Mouse (Mus musculus): Measurements from ENCODE around the gene Cd52. TPM values are rescaled to one million over a fixed set of nuclear protein-coding genes. Genes with fewer than 3 reads are reported as not detected.
"Not testable (repeated sequence)": the region's sequence is repeated elsewhere in the genome, so short reads cannot be mapped to it uniquely, and the experiment has no call there.

Gene Cd52
- 1 to 10 TPM; 1.6 to 3.4 TPM for total RNA-seq (2021)

DNA sequence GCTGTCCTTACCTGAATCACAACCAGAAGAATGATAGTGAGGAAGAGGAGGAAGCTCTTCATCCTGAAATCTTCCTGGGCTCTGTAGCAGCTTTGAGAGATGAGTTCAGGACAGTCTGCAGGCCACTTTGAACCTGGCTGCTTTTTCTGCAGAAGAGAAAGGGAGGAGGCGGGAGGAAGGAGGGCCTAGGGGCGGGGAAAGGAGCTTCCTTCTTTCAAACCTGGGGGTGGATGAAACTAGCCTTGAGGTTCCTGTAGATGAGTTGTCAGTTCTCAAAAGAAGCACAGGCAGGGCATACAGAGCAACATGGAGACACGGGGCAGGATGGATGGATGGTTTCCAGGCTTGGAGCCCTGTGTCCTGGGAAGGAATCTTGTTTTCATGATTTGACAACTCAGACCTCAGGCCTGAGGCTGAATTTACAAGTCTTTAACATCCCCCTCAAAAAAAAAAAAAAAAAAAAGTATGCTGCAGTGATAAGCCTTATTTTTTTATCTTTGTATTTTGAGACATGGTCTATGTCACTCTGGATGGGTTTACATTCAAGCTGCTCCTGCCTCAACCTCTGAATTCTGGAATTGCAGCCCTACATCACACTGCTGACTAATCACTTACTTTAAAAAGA, at the start of gene Cd52:
Gene Cd52 (minus strand): TSS at position 160 of the 625 bp plus-strand sequence.
- intact Hi-C loops (cut with DNase I): no loop called here
- DNase-seq (ENCODE audit: low spot score in 2 of 2): no peak

GRCm38 (mm10) chr4:134144297-134144696, 49.4 kb upstream of the Cd52 start:
- intact Hi-C loops (cut with DNase I); DNase-seq (ENCODE audit: low spot score in 2 of 2): not testable (repeated sequence)

GRCm38 (mm10) chr4:134138857-134139256, 44.0 kb upstream of the Cd52 start:
- DNase-seq (ENCODE audit: low spot score in 2 of 2): no peak
- intact Hi-C loops (cut with DNase I): no loop called here

- intact Hi-C loops (cut with DNase I): no loop called here
- DNase-seq (ENCODE audit: low spot score in 2 of 2): no peak
Measured at GRCm38 (mm10) chr4:134136280-134136926, 41.5 kb upstream of the Cd52 start.

DNA sequence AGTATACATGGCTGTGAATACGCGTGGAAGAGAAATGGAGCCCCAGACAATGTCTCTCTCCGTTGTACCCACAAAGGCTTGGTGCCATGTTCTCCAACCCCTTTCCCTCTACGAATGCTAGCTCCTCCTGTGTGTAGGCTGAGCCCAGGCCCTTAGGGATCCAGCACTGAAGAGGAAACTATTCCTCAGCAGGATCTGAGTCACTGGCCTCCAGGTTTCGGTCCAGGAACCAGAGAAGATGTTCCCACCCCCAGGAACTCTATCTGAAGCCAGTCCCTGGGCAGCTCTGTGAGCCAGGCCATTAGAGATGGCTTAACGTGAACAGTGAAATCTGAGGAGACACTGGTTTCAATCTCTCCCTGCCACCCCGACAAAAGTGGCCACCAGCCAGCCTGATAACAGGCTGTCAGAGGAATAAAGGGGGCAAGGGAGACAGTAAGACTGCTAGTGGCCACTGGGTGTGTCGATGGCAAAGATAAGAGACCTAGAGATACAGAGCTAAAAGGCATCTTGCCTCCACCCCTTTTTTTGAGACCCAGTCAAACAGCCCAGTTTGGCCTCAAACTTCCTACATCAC, 37.7 kb upstream of the Cd52 start:
- intact Hi-C loops (cut with DNase I): no loop called here
- no peak for DNase-seq (ENCODE audit: low spot score in 2 of 2)

- no peak for DNase-seq (ENCODE audit: low spot score in 2 of 2)
- intact Hi-C loops (cut with DNase I): no loop called here
Measured at GRCm38 (mm10) chr4:134132117-134132516, 37.2 kb upstream of the Cd52 start.

- intact Hi-C loops (cut with DNase I): no loop called here
- DNase-seq (ENCODE audit: low spot score in 2 of 2): peak in 1 of 2 experiments; percentile 56
Measured at GRCm38 (mm10) chr4:134129482-134129881, 34.6 kb upstream of the Cd52 start.

GRCm38 (mm10) chr4:134128983-134129362, 34.1 kb upstream of the Cd52 start:
- intact Hi-C loops (cut with DNase I): no loop called here
- no peak for DNase-seq (ENCODE audit: low spot score in 2 of 2)

- intact Hi-C loops (cut with DNase I): no loop called here
Measured at GRCm38 (mm10) chr4:134128221-134128982, 33.5 kb upstream of the Cd52 start, which contains the start of gene Sh3bgrl3. Gene Sh3bgrl3, minus strand, starts transcription at chr4:134128789.

GRCm38 (mm10) chr4:134127793-134128192, 32.9 kb upstream of the Cd52 start:
- DNase-seq (ENCODE audit: low spot score in 2 of 2): no peak
- intact Hi-C loops (cut with DNase I): no loop called here

More at GRCm38 (mm10) chr4:134128221-134128982, 33.5 kb upstream of the Cd52 start, which contains the start of gene Sh3bgrl3:
- peak; percentile 88 to 93 for DNase-seq (ENCODE audit: low spot score in 2 of 2)

- intact Hi-C loops (cut with DNase I): no loop called here
- peak; percentile 59 to 89 for DNase-seq (ENCODE audit: low spot score in 2 of 2)
Measured at GRCm38 (mm10) chr4:134127121-134127455, 32.2 kb upstream of the Cd52 start.

DNA sequence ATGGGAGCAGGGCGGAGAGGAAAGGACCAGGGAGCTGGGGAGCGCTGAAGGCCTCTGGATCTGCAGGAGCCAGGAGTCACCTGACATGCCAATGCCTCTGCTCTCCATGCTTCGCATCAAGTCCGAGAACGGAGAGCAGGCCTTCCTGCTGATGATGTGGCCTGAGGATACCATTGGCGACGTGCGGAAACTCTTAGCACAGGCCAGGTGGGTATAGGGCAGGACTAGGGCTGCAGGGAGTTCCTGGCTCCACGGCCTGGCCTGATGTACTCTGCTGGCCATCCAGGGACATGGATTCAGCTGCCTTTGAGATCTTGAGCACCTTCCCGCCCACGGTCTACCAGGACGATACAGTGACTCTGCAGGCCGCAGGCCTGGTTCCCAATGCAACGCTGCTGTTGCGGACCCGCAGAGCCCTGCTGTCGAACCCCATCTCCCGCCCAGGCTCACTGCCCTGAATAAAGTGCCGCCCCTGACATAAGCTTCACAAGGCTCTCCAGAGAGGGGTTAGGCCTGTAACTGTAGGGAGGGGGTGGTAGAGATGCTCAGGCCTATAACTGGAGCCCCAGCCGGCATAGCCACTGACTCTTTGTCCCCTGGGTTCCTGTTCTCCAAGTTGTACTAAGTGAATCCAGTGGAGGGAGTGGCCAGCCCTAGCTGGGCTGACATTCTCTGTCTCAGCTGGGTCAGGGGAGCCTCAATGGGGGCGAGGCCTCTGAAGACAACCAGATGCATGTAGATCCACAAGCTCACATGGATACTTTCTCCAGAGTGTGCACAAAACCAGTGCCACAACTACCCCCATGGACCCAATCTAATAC, 31.6 kb upstream of the Cd52 start:
- no peak for DNase-seq (ENCODE audit: low spot score in 2 of 2)
- intact Hi-C loops (cut with DNase I): no loop called here

DNA sequence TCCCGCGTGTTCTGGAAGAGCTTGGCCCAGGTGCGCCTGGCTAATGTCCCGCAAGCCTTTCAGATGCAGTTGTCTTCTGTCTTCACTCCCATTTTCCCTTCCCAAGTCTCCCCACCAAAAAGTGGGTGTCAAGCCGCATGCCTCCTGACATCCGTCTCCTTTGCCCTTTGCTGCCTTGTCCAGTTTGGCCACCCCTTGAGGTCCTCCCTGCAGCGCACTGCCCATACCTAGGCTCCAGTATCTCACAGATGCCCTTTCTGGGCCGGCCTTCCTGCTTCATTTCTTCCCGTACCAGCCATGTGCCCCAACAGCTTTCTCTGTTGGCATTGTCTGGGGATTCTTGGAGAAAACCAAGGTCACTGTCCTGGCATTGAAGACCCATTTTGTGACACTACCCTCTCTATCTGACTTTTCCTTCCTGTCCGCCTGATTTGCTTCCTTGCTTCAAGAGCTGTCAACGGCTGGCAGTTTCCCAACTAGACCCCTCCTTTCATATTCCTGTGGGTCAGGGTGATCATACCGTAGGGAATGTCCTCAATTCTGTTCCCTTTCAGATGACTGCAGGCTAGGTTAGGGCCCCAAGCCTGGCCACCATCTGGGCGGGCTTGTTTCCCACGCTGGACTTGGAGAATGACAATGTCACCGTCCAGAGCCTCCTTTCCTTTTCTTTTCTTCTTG, 30.6 kb upstream of the Cd52 start:
- intact Hi-C loops (cut with DNase I): no loop called here
- no peak for DNase-seq (ENCODE audit: low spot score in 2 of 2)

DNA sequence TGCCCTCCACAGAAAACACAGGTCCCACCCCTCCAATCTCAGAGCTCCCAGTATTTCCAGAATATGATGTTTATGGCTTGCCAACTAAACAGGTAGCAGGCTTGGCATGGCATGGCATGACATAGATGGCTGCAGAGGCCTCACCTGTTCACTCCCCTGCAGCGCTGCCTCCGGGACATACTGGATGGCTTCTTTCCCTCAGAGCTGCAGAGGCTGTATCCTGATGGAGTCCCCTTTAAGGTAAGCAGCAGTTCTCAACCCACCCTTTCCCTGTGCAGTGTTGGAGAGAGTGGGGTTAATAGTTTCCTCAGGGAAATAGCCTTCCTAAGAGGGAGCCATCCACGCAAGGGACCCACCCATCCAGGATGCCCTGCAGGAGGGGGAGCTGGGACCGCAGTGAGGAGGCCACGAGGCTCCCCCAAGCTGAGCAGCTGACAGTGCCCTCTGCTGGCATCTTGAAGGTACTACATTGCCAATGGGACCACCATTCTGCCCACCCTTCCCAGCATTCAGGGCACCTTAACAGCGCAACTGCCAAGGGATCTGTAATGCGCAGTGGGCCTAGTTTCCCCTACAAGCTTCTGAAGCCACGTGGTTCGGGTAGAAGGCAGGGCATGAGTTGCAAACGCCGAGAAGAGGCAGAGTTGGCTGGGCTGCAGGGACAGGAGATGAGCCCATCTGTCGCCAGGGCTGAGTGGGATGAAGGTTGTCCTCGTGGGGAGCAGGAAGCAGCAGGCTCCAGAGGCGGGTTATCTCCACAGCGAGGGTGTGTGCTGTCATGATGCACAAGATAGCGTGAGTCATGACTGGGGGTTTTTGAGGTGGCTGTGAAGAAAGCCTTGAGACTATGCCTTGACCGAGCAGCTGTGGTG, 29.0 kb upstream of the Cd52 start:
- intact Hi-C loops (cut with DNase I): loop anchor here (1.0 kb wide), 2 partner anchors 17 to 32 kb away; no protein-coding TSS in a partner anchor

GRCm38 (mm10) chr4:134123147-134123546, 28.3 kb upstream of the Cd52 start:
- intact Hi-C loops (cut with DNase I): no loop called here

More for the DNA sequence above, 29.0 kb upstream of the Cd52 start:
- peak; percentile 76 to 98 for DNase-seq (ENCODE audit: low spot score in 2 of 2)

DNA sequence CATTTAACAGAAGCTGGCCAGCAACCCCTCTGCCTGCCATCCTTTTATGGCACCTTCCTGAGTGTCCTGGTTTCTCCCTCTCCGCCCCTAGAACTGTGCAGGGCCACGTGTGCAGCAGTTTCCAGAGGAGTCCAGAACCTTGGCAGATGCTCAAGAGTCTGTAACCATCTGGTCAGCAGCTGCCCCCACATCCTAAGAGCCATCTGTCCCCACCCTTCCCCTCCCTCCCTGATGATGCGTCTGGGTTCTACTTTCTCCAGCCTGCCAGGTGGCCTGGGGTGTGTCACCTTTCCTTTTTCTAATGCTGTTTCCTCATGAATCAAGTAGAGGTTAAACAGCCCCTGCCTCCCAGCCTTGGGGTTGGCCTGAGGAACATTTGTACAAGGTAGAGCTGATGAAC, 27.4 kb upstream of the Cd52 start:
- intact Hi-C loops (cut with DNase I): no loop called here

More at GRCm38 (mm10) chr4:134123147-134123546, 28.3 kb upstream of the Cd52 start:
- DNase-seq (ENCODE audit: low spot score in 2 of 2): no peak

DNA sequence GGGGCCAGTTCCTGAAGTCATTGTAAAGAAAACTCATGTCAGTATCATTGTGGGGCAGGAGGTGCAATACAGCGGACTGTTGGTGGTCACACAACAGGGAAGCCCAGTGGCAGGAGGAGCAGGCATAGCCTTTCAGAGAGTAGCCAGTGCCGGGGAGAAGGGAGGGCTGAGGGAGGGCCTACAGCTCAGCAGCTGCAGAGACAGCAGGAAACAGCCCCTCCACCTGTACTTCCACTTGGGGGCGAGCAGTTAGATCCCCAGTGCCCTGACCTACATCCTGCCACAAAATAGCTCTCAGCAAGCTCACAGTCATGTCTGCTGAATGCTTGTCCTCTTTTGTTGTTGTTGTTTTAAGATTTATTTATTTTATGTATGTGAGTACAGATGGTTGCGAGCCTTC, 26.7 kb upstream of the Cd52 start:
- intact Hi-C loops (cut with DNase I): no loop called here

More for the DNA sequence above, 27.4 kb upstream of the Cd52 start:
- peak in 1 of 2 experiments; percentile 59 for DNase-seq (ENCODE audit: low spot score in 2 of 2)

GRCm38 (mm10) chr4:134120916-134121315, 26.0 kb upstream of the Cd52 start:
- DNase-seq (ENCODE audit: low spot score in 2 of 2): no peak
- intact Hi-C loops (cut with DNase I): no loop called here

More for the DNA sequence above, 26.7 kb upstream of the Cd52 start:
- no peak for DNase-seq (ENCODE audit: low spot score in 2 of 2)
